Mouse (Mus musculus): ENCODE results near the gene Clns1a. TPM values are rescaled to one million over a fixed set of nuclear protein-coding genes. Genes with fewer than 3 reads are reported as not detected.

The Clns1a gene
- polyA plus RNA-seq, 1 experiment = 86.9 TPM

DNA sequence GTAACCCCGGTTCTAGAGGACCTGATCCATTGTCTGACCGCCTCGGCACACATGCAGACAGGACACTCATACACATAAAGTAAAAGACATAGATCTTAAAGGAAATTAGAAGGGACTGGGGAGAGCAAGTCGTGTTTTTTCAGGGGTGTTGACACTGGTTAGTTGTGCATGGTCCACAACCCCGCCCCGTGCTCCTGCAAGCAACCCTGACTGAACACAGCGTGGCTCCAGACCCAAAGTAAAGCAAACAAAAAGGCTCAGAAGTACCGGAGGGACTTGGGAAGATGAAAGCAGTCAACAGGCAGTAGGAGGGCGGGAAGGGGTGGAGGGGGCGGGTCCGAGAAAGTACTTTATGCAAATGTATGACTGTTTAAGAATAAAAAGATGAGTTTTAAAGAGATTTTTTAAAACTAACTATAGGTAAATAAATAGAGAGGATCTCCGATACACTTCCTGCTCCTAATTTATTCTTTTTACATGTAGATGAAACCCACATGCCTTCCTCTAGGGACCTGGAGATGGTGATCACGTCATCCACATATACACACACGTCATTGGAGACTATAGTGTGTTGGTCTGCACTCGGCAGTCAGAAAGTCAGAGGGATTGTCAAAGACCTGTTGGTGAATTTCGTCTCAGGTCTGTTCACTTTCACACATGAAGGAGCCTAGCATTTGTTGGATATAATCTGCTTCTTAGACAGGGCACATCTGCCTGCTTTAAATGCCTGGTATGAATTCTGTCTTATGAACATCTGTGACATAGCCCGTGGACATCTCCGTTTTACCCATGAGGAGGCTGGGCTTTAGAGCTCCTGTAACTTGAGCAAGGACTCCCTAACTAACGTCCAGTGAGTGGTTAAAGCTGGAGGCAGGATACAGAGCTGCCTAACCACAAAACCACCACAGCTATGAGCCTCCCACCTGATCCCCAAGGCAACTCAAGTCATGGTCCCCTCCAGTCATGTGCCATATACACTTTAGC is 53.1 kb downstream of the Clns1a start:
- H3K4me1 ChIP-seq (ENCODE audit: control insufficient read depth, insufficient read depth, low read length) = peaks cover 1% of the 10 kb centered on the region; the same call in 1 of the 2 replicates
- TF ChIP-seq POLR2A (IDR thresholded peaks at IDR 0.05; ENCODE audit: extremely low read depth, insufficient read depth, low read length) = no peak
- no peak for TF ChIP-seq CTCF (IDR thresholded peaks at IDR 0.05; ENCODE audit: extremely low read depth, insufficient read depth, low read length)
- peak overlapping the region; percentile 75 for H3K27ac ChIP-seq (ENCODE audit: insufficient read depth, low read length)
- H3K4me3 ChIP-seq (ENCODE audit: insufficient read depth, low read length) = no peak overlapping the region

DNA sequence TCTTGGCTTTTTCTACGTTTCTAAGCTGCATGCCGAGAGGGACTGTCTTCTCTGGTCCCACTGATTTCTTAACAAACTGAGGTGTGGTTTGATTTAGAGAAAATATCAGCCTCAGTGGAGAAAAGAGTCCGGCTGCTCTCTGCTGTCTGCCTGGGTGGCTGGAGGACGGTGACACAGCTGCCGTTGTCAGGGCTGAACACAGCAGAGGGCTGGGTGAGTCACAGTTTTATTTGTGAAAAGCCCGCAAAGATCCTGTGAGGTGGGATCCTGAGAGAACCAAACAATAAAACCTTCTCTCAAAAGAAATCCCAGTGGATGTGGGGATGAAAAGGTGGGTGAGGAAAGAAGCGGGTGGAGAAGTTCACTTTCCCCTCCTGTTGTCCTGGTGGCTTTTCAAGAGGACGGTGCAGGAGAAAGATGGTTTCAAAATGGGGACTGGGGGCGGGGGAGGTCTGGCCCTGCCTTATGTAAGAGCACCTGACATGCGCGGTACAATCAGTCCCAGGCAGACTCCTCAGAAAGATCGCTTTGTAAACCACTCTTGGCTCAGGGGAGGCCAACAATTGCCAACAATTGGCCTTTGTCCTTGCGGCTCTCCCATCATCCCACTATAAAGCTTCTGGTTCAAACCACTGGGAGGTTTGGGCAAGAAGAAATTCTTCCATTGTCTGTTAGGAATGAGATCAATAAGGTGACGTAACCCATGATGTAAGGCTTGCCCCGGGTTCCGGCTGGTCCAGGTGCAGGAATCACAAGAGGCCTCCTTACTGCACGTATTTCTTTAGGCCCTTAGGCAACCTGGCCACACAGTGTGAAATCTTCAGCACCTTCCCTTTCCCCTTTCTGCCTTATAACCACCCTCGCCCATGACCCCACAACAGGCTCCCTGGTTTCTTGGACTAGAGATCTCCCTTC is 60.8 kb downstream of the Clns1a start:
- no peak overlapping the region for H3K4me3 ChIP-seq (ENCODE audit: insufficient read depth, low read length)
- no peak for TF ChIP-seq POLR2A (IDR thresholded peaks at IDR 0.05; ENCODE audit: extremely low read depth, insufficient read depth, low read length)
- TF ChIP-seq CTCF (IDR thresholded peaks at IDR 0.05; ENCODE audit: extremely low read depth, insufficient read depth, low read length) = no peak
- H3K27ac ChIP-seq (ENCODE audit: insufficient read depth, low read length) = peak overlapping the region; percentile 53
- peaks cover 3% of the 10 kb centered on the region; the same call in 1 of the 2 replicates for H3K4me1 ChIP-seq (ENCODE audit: control insufficient read depth, insufficient read depth, low read length)

DNA sequence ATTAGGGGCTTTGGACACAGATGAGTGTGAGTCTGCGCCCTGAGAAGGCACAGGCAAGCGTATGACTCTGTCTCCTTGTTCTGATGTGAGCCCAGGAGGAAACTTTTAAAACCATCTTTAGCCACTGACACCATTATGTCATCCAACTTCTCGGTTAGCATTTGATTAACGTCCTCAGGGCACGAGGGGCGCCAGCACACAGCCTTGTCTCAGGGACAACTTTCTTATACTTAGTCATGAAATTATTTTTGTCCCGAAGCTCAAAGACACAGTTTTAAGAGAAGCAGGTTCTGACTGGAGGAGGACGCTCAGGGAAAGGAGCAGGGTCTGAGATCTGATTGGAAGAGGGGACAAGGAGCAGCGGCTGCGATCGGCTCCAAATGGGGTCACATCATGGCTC is 68.2 kb downstream of the Clns1a start:
- H3K27ac ChIP-seq (ENCODE audit: insufficient read depth, low read length) = no peak overlapping the region
- no peak overlapping the region for H3K4me3 ChIP-seq (ENCODE audit: insufficient read depth, low read length)
- TF ChIP-seq CTCF (IDR thresholded peaks at IDR 0.05; ENCODE audit: extremely low read depth, insufficient read depth, low read length) (no peak), POLR2A (IDR thresholded peaks at IDR 0.05; ENCODE audit: extremely low read depth, insufficient read depth, low read length) (no peak)
- H3K4me1 ChIP-seq (ENCODE audit: control insufficient read depth, insufficient read depth, low read length) = peaks cover 10% of the 10 kb centered on the region

- TF ChIP-seq POLR2A (IDR thresholded peaks at IDR 0.05; ENCODE audit: extremely low read depth, insufficient read depth, low read length) (no peak), CTCF (IDR thresholded peaks at IDR 0.05; ENCODE audit: extremely low read depth, insufficient read depth, low read length) (no peak)
- H3K4me1 ChIP-seq (ENCODE audit: control insufficient read depth, insufficient read depth, low read length) = peaks cover 10% of the 10 kb centered on the region
Measured at GRCm38 (mm10) chr7:97765181-97765962, 68.9 kb downstream of the Clns1a start.

DNA sequence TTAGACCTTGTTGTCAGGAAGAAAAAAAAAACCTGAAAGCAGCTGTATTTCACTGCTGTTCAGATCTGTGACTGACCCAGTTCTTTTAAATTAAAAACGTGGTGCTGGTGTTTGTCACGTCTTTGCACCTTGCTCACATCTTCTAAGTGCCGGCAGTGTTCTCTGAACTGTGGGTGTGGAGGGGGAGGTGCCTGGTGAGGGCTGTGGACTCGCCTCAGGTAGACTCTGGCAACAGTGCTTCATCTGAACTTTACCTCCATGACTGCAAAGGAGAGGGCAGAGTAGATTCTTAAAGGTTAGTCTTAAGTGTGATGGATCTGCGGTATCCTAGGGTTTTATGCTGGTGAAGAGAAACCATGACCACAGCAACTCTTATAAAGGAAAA is 69.5 kb downstream of the Clns1a start:
- H3K27ac ChIP-seq (ENCODE audit: insufficient read depth, low read length) = peak overlapping the region; percentile 28; the same call in 1 of the 2 replicates
- H3K4me3 ChIP-seq (ENCODE audit: insufficient read depth, low read length) = no peak overlapping the region
- peaks cover 10% of the 10 kb centered on the region for H3K4me1 ChIP-seq (ENCODE audit: control insufficient read depth, insufficient read depth, low read length)
- no peak for TF ChIP-seq POLR2A (IDR thresholded peaks at IDR 0.05; ENCODE audit: extremely low read depth, insufficient read depth, low read length)

More at GRCm38 (mm10) chr7:97765181-97765962, 68.9 kb downstream of the Clns1a start:
- Histone ChIP-seq H3K27ac (ENCODE audit: insufficient read depth, low read length) (peak overlapping the region; percentile 19; the same call in 1 of the 2 replicates), H3K4me3 (ENCODE audit: insufficient read depth, low read length) (no peak overlapping the region)

- no peak for TF ChIP-seq POLR2A (IDR thresholded peaks at IDR 0.05; ENCODE audit: extremely low read depth, insufficient read depth, low read length)
- TF ChIP-seq CTCF (IDR thresholded peaks at IDR 0.05; ENCODE audit: extremely low read depth, insufficient read depth, low read length) = no peak
- H3K4me1 ChIP-seq (ENCODE audit: control insufficient read depth, insufficient read depth, low read length) = peaks cover 10% of the 10 kb centered on the region
- peak overlapping the region; percentile 28; the same call in 1 of the 2 replicates for H3K27ac ChIP-seq (ENCODE audit: insufficient read depth, low read length)
- no peak overlapping the region for H3K4me3 ChIP-seq (ENCODE audit: insufficient read depth, low read length)
Measured at GRCm38 (mm10) chr7:97766406-97767166, 70.2 kb downstream of the Clns1a start.

DNA sequence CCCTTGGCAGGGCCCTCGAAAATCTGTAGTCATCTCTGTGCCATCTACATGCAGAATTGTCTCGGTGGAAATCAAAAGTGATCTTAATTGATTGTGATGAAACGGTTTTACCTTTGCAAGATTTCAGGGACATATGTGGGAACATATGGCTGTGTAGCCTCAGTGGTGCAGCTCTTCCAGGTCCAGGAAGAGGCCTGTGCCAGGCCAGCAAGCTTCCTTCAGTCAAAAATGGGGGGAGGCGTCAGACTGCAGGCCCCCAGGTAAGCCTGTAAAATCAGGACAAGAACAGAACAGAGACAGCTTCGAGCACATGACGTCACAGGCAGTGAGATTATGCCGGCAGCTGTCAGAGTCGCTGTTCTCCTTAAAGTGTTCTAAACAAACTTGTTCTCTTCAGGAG is 71.4 kb downstream of the Clns1a start:
- Histone ChIP-seq H3K4me1 (ENCODE audit: control insufficient read depth, insufficient read depth, low read length) (peaks cover 10% of the 10 kb centered on the region), H3K27ac (ENCODE audit: insufficient read depth, low read length) (no peak overlapping the region), H3K4me3 (ENCODE audit: insufficient read depth, low read length) (no peak overlapping the region)
- TF ChIP-seq CTCF (IDR thresholded peaks at IDR 0.05; ENCODE audit: extremely low read depth, insufficient read depth, low read length) (no peak), POLR2A (IDR thresholded peaks at IDR 0.05; ENCODE audit: extremely low read depth, insufficient read depth, low read length) (no peak)

GRCm38 (mm10) chr7:97769020-97769419 is 72.6 kb downstream of the Clns1a start:
- TF ChIP-seq POLR2A (IDR thresholded peaks at IDR 0.05; ENCODE audit: extremely low read depth, insufficient read depth, low read length) = no peak
- no peak for TF ChIP-seq CTCF (IDR thresholded peaks at IDR 0.05; ENCODE audit: extremely low read depth, insufficient read depth, low read length)
- no peak overlapping the region for H3K27ac ChIP-seq (ENCODE audit: insufficient read depth, low read length)
- H3K4me1 ChIP-seq (ENCODE audit: control insufficient read depth, insufficient read depth, low read length) = peaks cover 10% of the 10 kb centered on the region
- H3K4me3 ChIP-seq (ENCODE audit: insufficient read depth, low read length) = no peak overlapping the region

Other genes starting within 250 kb of the Clns1a start
- gene Kctd14, start 245.3 kb upstream of the Clns1a start, polyA plus RNA-seq (2012; rRNA removed) = 3.9 and 4.0 TPM in 2 replicates
- 49.8 and 52.8 TPM in 2 replicates for gene Ints4, start 215.7 kb upstream of the Clns1a start, polyA plus RNA-seq (2012; rRNA removed)
- gene Aamdc, start 117.1 kb upstream of the Clns1a start, polyA plus RNA-seq (2012; rRNA removed) = 61.6 and 65.2 TPM in 2 replicates
- gene Rsf1, start 116.7 kb upstream of the Clns1a start, polyA plus RNA-seq (2012; rRNA removed) = 14.0 and 14.8 TPM in 2 replicates
- gene Aqp11, start 41.7 kb downstream of the Clns1a start, polyA plus RNA-seq (2012; rRNA removed) = 25.9 and 29.0 TPM in 2 replicates
- gene Pak1, start 91.9 kb downstream of the Clns1a start, polyA plus RNA-seq (2012; rRNA removed) = 391 and 412 TPM in 2 replicates
- gene Gdpd4, start 223.3 kb downstream of the Clns1a start, polyA plus RNA-seq (2012; rRNA removed) = 0.04 and 0.06 TPM in 2 replicates